32 mouse cellular contexts compared by ENCODE assay signal in genomic region chr14:54664477-54665222, GRCm38 (mm10). TPM values are rescaled to one million over a fixed set of nuclear protein-coding genes. Genes with fewer than 3 reads are reported as not detected.
DNase-seq lines count a peak whose midpoint lies in the region.
"Had no signal": no experiment of that assay in that cellular context is flagged by ENCODE, and none has a peak within 500 bp of the region (broad histone marks: within the 10 kb centered on the region; RNA-seq: fewer than 3 reads in every experiment).

No protein-coding gene starts in this region.

- intact Hi-C loops in left cerebral cortex, postnatal 14 days (cut with DNase I), result no loop called here
- intact Hi-C loops in left cerebral cortex, postnatal 36 days (cut with DNase I), result no loop called here

- DNase-seq in frontal cortex, adult 2 months (ENCODE audit: extremely low spot score in 1 of 2, low spot score in 1 of 2), result peak; percentile 67 to 76
- DNase-seq in frontal cortex, postnatal 14 days (ENCODE audit: low spot score in 2 of 2), result no peak
- peak; percentile 55 for DNase-seq in left cerebral cortex, adult 11 months (ENCODE audit: low spot score)
- DNase-seq in left cerebral cortex, postnatal 14 days (ENCODE audit: low spot score in 2 of 2), result no peak
- peak; percentile 91 for DNase-seq in brain, adult 2 months (ENCODE audit: low read depth, low spot score)
- peak; percentile 60 to 72 for DNase-seq in left cerebral cortex, postnatal 36 days (ENCODE audit: low spot score in 2 of 2)
- no peak for DNase-seq in neural tube, embryonic 10.5 days (ENCODE audit: extremely low spot score, low spot score)
- DNase-seq: adrenal gland, postnatal 25 days; cerebellum, postnatal 14 days; gastrocnemius, postnatal 36 days; heart, postnatal 4 days; kidney, adult 9 months; kidney, postnatal 14 days; liver; lung, postnatal 4 days; midbrain, embryonic 14.5 days; retina, postnatal 1 day; thymus, postnatal 25 days had no signal

RNA-seq across cellular contexts. Expression of gene 1700123O20Rik, which starts 21.4 kb away (rescaled TPM):
- 36.3 and 36.6 TPM in 2 replicates for polyA plus RNA-seq in frontal cortex, adult 2 months (2012; rRNA removed)
- 10 to 100 TPM; 23.4 to 23.8 TPM for total RNA-seq in left cerebral cortex, postnatal 14 days (2021)
- total RNA-seq in left cerebral cortex, postnatal 36 days (2021), result 10 to 100 TPM; 22.6 to 23.1 TPM

RNA-seq across cellular contexts. Expression of gene Acin1, which starts 22.1 kb away (rescaled TPM):
- 239 and 246 TPM in 2 replicates for polyA plus RNA-seq in frontal cortex, adult 2 months (2012; rRNA removed)
- total RNA-seq in left cerebral cortex, postnatal 14 days (2021), result 100 to 1,000 TPM; 183 to 184 TPM
- 100 to 1,000 TPM; 126 to 237 TPM for total RNA-seq in left cerebral cortex, postnatal 36 days (2021)

RNA-seq across cellular contexts. Expression of gene Cdh24, which starts 23.5 kb away (rescaled TPM):
- polyA plus RNA-seq in frontal cortex, adult 2 months (2012; rRNA removed), result 15.1 and 18.1 TPM in 2 replicates
- total RNA-seq in left cerebral cortex, postnatal 14 days (2021), result 10 to 100 TPM; 10.5 to 12.2 TPM
- total RNA-seq in left cerebral cortex, postnatal 36 days (2021), result 1 to 10 TPM; 7.0 to 9.6 TPM

RNA-seq across cellular contexts. Expression of gene Gm17606, which starts 23.9 kb away (rescaled TPM):
- polyA plus RNA-seq in frontal cortex, adult 2 months (2012; rRNA removed), result not detected in 2 replicates
- not detected for total RNA-seq in left cerebral cortex, postnatal 14 days (2021)
- total RNA-seq in left cerebral cortex, postnatal 36 days (2021), result not detected
- total RNA-seq: adrenal gland, postnatal 25 days; ES-E14; gastrocnemius, adult 18-20 months; gastrocnemius, postnatal 36 days; heart, postnatal 4 days; layer of hippocampus, adult 8-10 months; megakaryocyte-erythroid progenitor cell, adult 5-6 weeks had no signal
- polyA plus RNA-seq: forebrain, embryonic 13.5 days; heart, embryonic 10.5 days; heart, embryonic 16.5 days; hindbrain, embryonic 14.5 days; inflammation-experienced regulatory T-cells, adult 6 months; limb, embryonic 10.5 days; liver, embryonic 15.5 days; lung, embryonic 16.5 days; midbrain, embryonic 14.5 days; neural tube, embryonic 13.5 days; stomach, embryonic 14.5 days had no signal

RNA-seq across cellular contexts. Expression of gene Gm29776, which starts 34.0 kb away (rescaled TPM):
- 0.08 and 0.20 TPM in 2 replicates for polyA plus RNA-seq in frontal cortex, adult 2 months (2012; rRNA removed)
- total RNA-seq in left cerebral cortex, postnatal 14 days (2021), result not detected
- not detected for total RNA-seq in left cerebral cortex, postnatal 36 days (2021)
- total RNA-seq: adrenal gland, postnatal 25 days; gastrocnemius, adult 18-20 months; gastrocnemius, postnatal 36 days; megakaryocyte-erythroid progenitor cell, adult 5-6 weeks had no signal
- polyA plus RNA-seq: forebrain, embryonic 13.5 days had no signal

Comparison
In these comparisons a context has a peak if more than half of its experiments do, and no peak if none do; other contexts are left out.
1. DNase-seq: peak in frontal cortex, adult 2 months (2 of 2), left cerebral cortex, adult 11 months (single experiment), brain, adult 2 months (single experiment) and left cerebral cortex, postnatal 36 days (2 of 2); none in frontal cortex, postnatal 14 days (0 of 2), left cerebral cortex, postnatal 14 days (0 of 2) and neural tube, embryonic 10.5 days (single experiment).